Mouse (Mus musculus): ENCODE results near the gene Gm47189.
"Not testable (repeated sequence)": the region's sequence is repeated elsewhere in the genome, so short reads cannot be mapped to it uniquely, and the experiment has no call there.

Gene Gm47189

GRCm38 (mm10) chr14:41772341-41772740, at the start of gene Gm47189:
Gm47189 (minus strand) TSS chr14:41772441.
- not testable (repeated sequence) for DNase-seq (ENCODE audit: extremely low read depth, low read depth)

DNA sequence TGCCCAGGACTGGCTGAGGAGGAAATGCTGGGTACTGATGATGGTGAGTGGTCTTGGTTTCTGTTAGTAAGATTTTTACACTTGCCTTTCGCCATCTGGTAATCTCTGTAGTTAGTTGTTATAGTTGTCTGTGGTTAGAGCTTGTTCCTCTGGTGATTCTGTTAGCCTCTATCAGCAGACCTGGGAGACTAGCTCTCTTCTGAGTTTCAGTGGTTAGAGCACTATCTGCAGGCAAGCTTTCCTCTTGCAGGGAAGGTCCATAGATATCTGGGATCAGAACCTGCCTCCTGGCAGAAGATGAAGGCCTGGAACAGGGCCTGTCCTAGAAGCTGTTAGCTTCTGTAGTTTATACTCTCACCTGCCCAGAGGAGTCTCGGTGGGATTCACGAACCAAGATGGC, 16.3 kb downstream of the Gm47189 start:
- not testable (repeated sequence) for DNase-seq (ENCODE audit: extremely low read depth, low read depth)

- not testable (repeated sequence) for DNase-seq (ENCODE audit: extremely low read depth, low read depth)
Measured at GRCm38 (mm10) chr14:41750514-41750913, 21.7 kb downstream of the Gm47189 start, which contains the start of gene Gm7929. Gm7929 (minus strand) TSS chr14:41750614.

- not testable (repeated sequence) for DNase-seq (ENCODE audit: extremely low read depth, low read depth)
Measured at GRCm38 (mm10) chr14:41723437-41723836, 48.8 kb downstream of the Gm47189 start.

DNA sequence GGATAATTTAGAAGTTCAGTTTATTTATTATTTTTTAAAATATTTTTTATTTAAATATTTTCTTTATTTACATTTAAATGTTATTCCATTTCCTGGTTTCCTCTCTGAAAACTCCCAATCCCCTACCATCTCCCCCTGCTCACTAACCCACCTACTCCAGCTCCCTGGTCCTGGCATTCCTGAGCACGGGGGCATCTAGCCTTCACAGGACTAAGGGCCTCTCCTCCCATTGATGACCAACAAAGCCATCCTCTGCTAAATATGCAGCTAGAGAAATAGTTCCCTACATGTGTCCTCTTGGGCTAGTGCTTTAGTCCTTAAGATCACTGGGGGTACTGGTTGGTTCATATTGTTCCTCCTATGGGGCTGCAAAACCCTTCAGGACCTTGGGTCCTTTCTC, 55.1 kb downstream of the Gm47189 start:
- DNase-seq (ENCODE audit: extremely low read depth, low read depth), result not testable (repeated sequence)

Measured in MEL-GATA-1-ER (cell line).